Mouse (Mus musculus) heart, embryonic 14.5 days (tissue): Measurements from ENCODE around the gene Pde1c. TPM values are rescaled to one million over a fixed set of nuclear protein-coding genes. Genes with fewer than 3 reads are reported as not detected.

Source experiments
- ATAC-seq: fragments of 200-750 bp; cut with Nextera tagmentation; 2 replicates; pipeline ENCODE4 v1.8.0; 2017; ENCODE audit warnings: low read depth, moderate TSS enrichment; ENCODE audit not compliant: insufficient number of reproducible peaks, insufficient read depth, low FRiP score
- H3K27ac ChIP-seq, 2 experiments: fragments of 200-500 bp in 1 of 2; fragments of 300-500 bp in 1 of 2; sonication (generic) in 1 of 2; replicated peaks in 1 of 2; 2 replicates each; pipeline ENCODE4 v1.5.1; 2012 to 2014; ENCODE audit warnings: low read depth in 2 of 2, low read length in 2 of 2, control low read depth in 1 of 2, mild to moderate bottlenecking in 1 of 2, mixed read lengths in 1 of 2; ENCODE audit not compliant: control insufficient read depth in 1 of 2, insufficient read depth in 1 of 2
- H3K27me3 ChIP-seq: fragments of 300-500 bp; sonication (generic); 2 replicates; pipeline ENCODE4 v1.6.1; 2014; ENCODE audit warnings: mild to moderate bottlenecking, low read length, control low read depth; ENCODE audit not compliant: control insufficient read depth, insufficient read depth
- H3K36me3 ChIP-seq: fragments of 300-500 bp; sonication (generic); 2 replicates; pipeline ENCODE4 v1.6.1; 2014; ENCODE audit warnings: mild to moderate bottlenecking, control low read depth, low read length, mixed read lengths; ENCODE audit not compliant: control insufficient read depth, insufficient read depth
- H3K4me1 ChIP-seq, 2 experiments: fragments of 200-500 bp in 1 of 2; fragments of 300-500 bp in 1 of 2; sonication (generic) in 1 of 2; 2 replicates each; pipeline ENCODE4 v1.6.1; 2012 to 2014; ENCODE audit warnings: low read length in 2 of 2, control low read depth in 1 of 2, mixed read lengths in 1 of 2; ENCODE audit not compliant: control insufficient read depth in 2 of 2, insufficient read depth in 2 of 2
- H3K4me2 ChIP-seq: fragments of 300-500 bp; sonication (generic); 2 replicates; pipeline ENCODE4 v1.6.1; 2014; ENCODE audit warnings: mild to moderate bottlenecking, low read length
- H3K4me3 ChIP-seq, 2 experiments: fragments of 200-500 bp in 1 of 2; fragments of 300-500 bp in 1 of 2; sonication (generic) in 1 of 2; 2 replicates each; pipeline ENCODE4 v1.5.1; 2012 to 2014; ENCODE audit warnings: low read length in 2 of 2, mild to moderate bottlenecking in 2 of 2, control low read depth in 1 of 2, low read depth in 1 of 2, moderate library complexity in 1 of 2; ENCODE audit not compliant: control insufficient read depth in 1 of 2, insufficient read depth in 1 of 2
- H3K9ac ChIP-seq: fragments of 300-500 bp; sonication (generic); 2 replicates; pipeline ENCODE4 v1.6.1; 2014; ENCODE audit warnings: mild to moderate bottlenecking, low read length
- H3K9me3 ChIP-seq: fragments of 300-500 bp; sonication (generic); 2 replicates; pipeline ENCODE4 v1.6.1; 2016; ENCODE audit warnings: low read length, control low read depth; ENCODE audit not compliant: control insufficient read depth
- WGBS: fragments of 180-500 bp; shearing (Covaris S2); extraction: QIAGEN DNeasy Blood & Tissue Kit; methylation state at CpG from one replicate; pipeline ENCODE4 v1.1.7; 2014; 5-methylcytosine and 5-hydroxymethylcytosine counted together
- polyA plus RNA-seq: library from polyadenylated mRNA; unstranded; fragments of >200 nt; fragmentation: Nextera tagmentation; extraction: Ambion mirVana; gene quantifications from 2 replicates; pipeline ENCODE4 v1.2.1, GENCODE M21; 2014

Pde1c gene
- polyA plus RNA-seq, 1 experiment from 2014 or later: 11.1 TPM

- no peak overlapping the region for H3K27ac ChIP-seq
- 72% methylated on average over 2 of the region's 2 CpGs for WGBS
- H3K27me3 ChIP-seq: no peaks in the 10 kb centered on the region
- no peak for ATAC-seq
- H3K9me3 ChIP-seq: no peaks in the 10 kb centered on the region
- no peaks in the 10 kb centered on the region for H3K4me1 ChIP-seq
- no peak overlapping the region for H3K4me2 ChIP-seq
- no peak overlapping the region for H3K4me3 ChIP-seq
- no peak overlapping the region for H3K9ac ChIP-seq
- no peaks in the 10 kb centered on the region for H3K36me3 ChIP-seq
Observed at GRCm38 (mm10) chr6:56271741-56272140, 297.2 kb downstream of the Pde1c start.

- no peaks in the 10 kb centered on the region for H3K4me1 ChIP-seq
- no peak for ATAC-seq
- H3K27me3 ChIP-seq: no peaks in the 10 kb centered on the region
- H3K36me3 ChIP-seq: no peaks in the 10 kb centered on the region
- H3K4me3 ChIP-seq: no peak overlapping the region
- no peak overlapping the region for H3K4me2 ChIP-seq
- H3K27ac ChIP-seq: no peak overlapping the region
- 81% methylated on average over 4 of the region's 4 CpGs for WGBS
- no peaks in the 10 kb centered on the region for H3K9me3 ChIP-seq
- no peak overlapping the region for H3K9ac ChIP-seq
Observed at GRCm38 (mm10) chr6:56264509-56264908, 304.4 kb downstream of the Pde1c start.

- Histone ChIP-seq H3K4me1 (no peaks in the 10 kb centered on the region), H3K36me3 (no peaks in the 10 kb centered on the region), H3K27me3 (no peaks in the 10 kb centered on the region), H3K4me2 (no peak overlapping the region), H3K9me3 (no peaks in the 10 kb centered on the region), H3K4me3 (no peak overlapping the region), H3K9ac (no peak overlapping the region), H3K27ac (no peak overlapping the region)
- ATAC-seq: no peak
- 48% methylated on average over 3 of the region's 3 CpGs for WGBS
Observed at GRCm38 (mm10) chr6:56260118-56260517, 308.8 kb downstream of the Pde1c start.

- 87% methylated on average over 2 of the region's 2 CpGs for WGBS
- H3K27me3 ChIP-seq: no peaks in the 10 kb centered on the region
Observed at GRCm38 (mm10) chr6:56257555-56258297, 311.2 kb downstream of the Pde1c start.

GRCm38 (mm10) chr6:56250091-56250490, 318.8 kb downstream of the Pde1c start:
- Histone ChIP-seq H3K4me2 (no peak overlapping the region), H3K4me1 (no peaks in the 10 kb centered on the region), H3K27me3 (no peaks in the 10 kb centered on the region), H3K9me3 (no peaks in the 10 kb centered on the region), H3K36me3 (no peaks in the 10 kb centered on the region), H3K4me3 (no peak overlapping the region), H3K27ac (no peak overlapping the region), H3K9ac (no peak overlapping the region)
- ATAC-seq: no peak
- 85% methylated on average over 3 of the region's 3 CpGs for WGBS

More at GRCm38 (mm10) chr6:56257555-56258297, 311.2 kb downstream of the Pde1c start:
- no peak overlapping the region for H3K9ac ChIP-seq
- no peak overlapping the region for H3K4me2 ChIP-seq
- no peaks in the 10 kb centered on the region for H3K36me3 ChIP-seq
- ATAC-seq: no peak
- H3K9me3 ChIP-seq: no peaks in the 10 kb centered on the region
- H3K27ac ChIP-seq: no peak overlapping the region
- H3K4me1 ChIP-seq: no peaks in the 10 kb centered on the region
- H3K4me3 ChIP-seq: no peak overlapping the region

- Histone ChIP-seq H3K4me1 (no peaks in the 10 kb centered on the region), H3K27ac (no peak overlapping the region), H3K4me2 (no peak overlapping the region), H3K27me3 (no peaks in the 10 kb centered on the region), H3K9me3 (no peaks in the 10 kb centered on the region), H3K36me3 (no peaks in the 10 kb centered on the region), H3K4me3 (no peak overlapping the region), H3K9ac (no peak overlapping the region)
- no peak for ATAC-seq
- 60% methylated on average over 1 of the region's 1 CpGs for WGBS
Observed at GRCm38 (mm10) chr6:56191426-56192140, 377.3 kb downstream of the Pde1c start.

GRCm38 (mm10) chr6:56176485-56176884, 392.4 kb downstream of the Pde1c start:
- no peaks in the 10 kb centered on the region for H3K36me3 ChIP-seq
- no peaks in the 10 kb centered on the region for H3K4me1 ChIP-seq
- H3K9ac ChIP-seq: no peak overlapping the region
- no peak for ATAC-seq
- H3K27me3 ChIP-seq: no peaks in the 10 kb centered on the region
- 80% methylated on average over 2 of the region's 2 CpGs for WGBS
- no peaks in the 10 kb centered on the region for H3K9me3 ChIP-seq
- H3K4me2 ChIP-seq: no peak overlapping the region
- H3K4me3 ChIP-seq: no peak overlapping the region
- no peak overlapping the region for H3K27ac ChIP-seq
